Mouse (Mus musculus) kidney, adult 2 months (tissue): ENCODE measurements around the gene Stt3b.

Experiments
- CTCF ChIP-seq: fragments of 200-500 bp; conservative IDR thresholded peaks from 2 replicates; pipeline ENCODE4 v1.5.1; 2011; ENCODE audit warnings: low read depth, mild to moderate bottlenecking, control low read depth, low read length, moderate library complexity, mixed read lengths; ENCODE audit not compliant: insufficient read depth, insufficient read length
- POLR2A ChIP-seq: fragments of 200-500 bp; IDR thresholded peaks from one replicate; pipeline ENCODE4 v1.6.1; 2011; ENCODE audit warnings: low read depth, low read length, control low read depth

- TF ChIP-seq POLR2A (no peak), CTCF (no peak)
These were observed 4.3 kb upstream of the Stt3b start for GRCm38 (mm10) chr9:115314556-115314955.
